Comparison of ENCODE assay signal across 9 mouse cellular contexts in genomic region chr3:88143961-88144486, GRCm38 (mm10). TPM values are rescaled to one million over a fixed set of nuclear protein-coding genes. Genes with fewer than 3 reads are reported as not detected.
A peak's percentile ranks its signal among the peaks of the same experiment; 100 is the strongest.
DNase-seq lines count a peak whose midpoint lies in the region; ATAC-seq and TF ChIP-seq lines count a peak whose summit lies in the region.
"Had no signal": no experiment of that assay in that cellular context is flagged by ENCODE, and none has a peak within 500 bp of the region (broad histone marks: within the 10 kb centered on the region; RNA-seq: fewer than 3 reads in every experiment).

No protein-coding gene starts in this region.

- no peak for ATAC-seq in cerebellum, adult (ENCODE audit: insufficient number of reproducible peaks, low FRiP score, low TSS enrichment)
- ATAC-seq in forebrain, postnatal 0 days, result no peak
- no peak for ATAC-seq in hindbrain, embryonic 15.5 days (ENCODE audit: low FRiP score, low read depth)
- no peak for ATAC-seq in limb, embryonic 14.5 days (ENCODE audit: low FRiP score, low read depth)
- ATAC-seq: Patski had no signal

- H3K9me3 ChIP-seq in forebrain, postnatal 0 days (ENCODE audit: low read length), result no peaks in the 10 kb centered on the region
- H3K9me3 ChIP-seq in hindbrain, embryonic 15.5 days, result no peaks in the 10 kb centered on the region
- H3K9me3 ChIP-seq in limb, embryonic 14.5 days (ENCODE audit: control insufficient read depth, low read length), result no peaks in the 10 kb centered on the region

- H3K4me2 ChIP-seq in forebrain, postnatal 0 days (ENCODE audit: low read depth), result peak overlapping the region; percentile 93
- H3K4me2 ChIP-seq in hindbrain, embryonic 15.5 days, result peak overlapping the region; percentile 91
- H3K4me2 ChIP-seq in limb, embryonic 14.5 days (replicated peaks; ENCODE audit: low read depth, low read length, severe bottlenecking), result peak overlapping the region; percentile 97
- H3K4me2 ChIP-seq in myocyte (ENCODE audit: low read depth), result peak overlapping the region; percentile 100

- TF ChIP-seq CTCF in forebrain, postnatal 0 days (IDR thresholded peaks at IDR 0.05; ENCODE audit: low read depth), result no peak

- peak; percentile 72 for DNase-seq in cerebellum, adult 11 months
- no peak for DNase-seq in forebrain, postnatal 0 days
- peak; percentile 26 for DNase-seq in limb, embryonic 14.5 days (ENCODE audit: low spot score)
- peak; percentile 52 to 70 for DNase-seq in thymus, postnatal 36 days

- peak overlapping the region; percentile 99 for H3K27ac ChIP-seq in brown adipose tissue, adult 24 weeks (replicated peaks; ENCODE audit: low read depth, low read length)
- H3K27ac ChIP-seq in forebrain, postnatal 0 days (ENCODE audit: low read depth, low read length), result peak overlapping the region; percentile 36; the same call in 1 of the 2 replicates
- H3K27ac ChIP-seq in hindbrain, embryonic 15.5 days (replicated peaks), result peak overlapping the region; percentile 99
- no peak overlapping the region for H3K27ac ChIP-seq in limb, embryonic 14.5 days (replicated peaks; ENCODE audit: low read depth, low read length)

- H3ac ChIP-seq in myocyte (ENCODE audit: control insufficient read depth, insufficient read length), result peak overlapping the region; percentile 88

- WGBS in forebrain, postnatal 0 days, result 11% methylated on average over 5 of the region's 5 CpGs
- 21% methylated on average over 5 of the region's 5 CpGs for WGBS in hindbrain, embryonic 15.5 days
- WGBS in limb, embryonic 14.5 days, result 28% methylated on average over 5 of the region's 5 CpGs

- no peak for TF ChIP-seq POLR2A in limb, embryonic 14.5 days (IDR thresholded peaks at IDR 0.05; ENCODE audit: borderline replicate concordance, extremely low read depth, insufficient read depth, insufficient read length)
- peak; percentile 47 for TF ChIP-seq POLR2A in myocyte (IDR thresholded peaks at IDR 0.05; ENCODE audit: insufficient read length, low read depth)

- peak overlapping the region; percentile 75 for H3K4me3 ChIP-seq in brown adipose tissue, adult 24 weeks (ENCODE audit: insufficient read depth, low read depth, low read length)
- H3K4me3 ChIP-seq in forebrain, postnatal 0 days (ENCODE audit: low read depth, low read length), result peak overlapping the region; percentile 57
- H3K4me3 ChIP-seq in hindbrain, embryonic 15.5 days, result peak overlapping the region; percentile 95
- H3K4me3 ChIP-seq in limb, embryonic 14.5 days (replicated peaks; ENCODE audit: low read length), result peak overlapping the region; percentile 76
- peak overlapping the region; percentile 98 for H3K4me3 ChIP-seq in myocyte

- H3K36me3 ChIP-seq in forebrain, postnatal 0 days (ENCODE audit: insufficient read depth), result peaks cover 4% of the 10 kb centered on the region; the same call in 1 of the 2 replicates
- H3K36me3 ChIP-seq in hindbrain, embryonic 15.5 days, result no peaks in the 10 kb centered on the region
- H3K36me3 ChIP-seq in limb, embryonic 14.5 days (ENCODE audit: control insufficient read depth, insufficient read depth, low read length), result peaks cover 5% of the 10 kb centered on the region
- no peaks in the 10 kb centered on the region for H3K36me3 ChIP-seq in myocyte (ENCODE audit: control insufficient read depth, insufficient read depth)

- H3K4me1 ChIP-seq in brown adipose tissue, adult 24 weeks (ENCODE audit: control insufficient read depth, insufficient read depth, insufficient read length, low read length), result peaks cover 56% of the 10 kb centered on the region
- peaks cover 34% of the 10 kb centered on the region for H3K4me1 ChIP-seq in forebrain, postnatal 0 days (ENCODE audit: insufficient read depth)
- peaks cover 76% of the 10 kb centered on the region for H3K4me1 ChIP-seq in hindbrain, embryonic 15.5 days (replicated peaks)
- peaks cover 77% of the 10 kb centered on the region for H3K4me1 ChIP-seq in limb, embryonic 14.5 days (ENCODE audit: control insufficient read depth, insufficient read depth, low read length)

- H3K27me3 ChIP-seq in forebrain, postnatal 0 days (ENCODE audit: insufficient read depth, low read length), result no peaks in the 10 kb centered on the region
- H3K27me3 ChIP-seq in hindbrain, embryonic 15.5 days, result 0 out of 2 replicates have a peak, but pooled peaks cover 8% of the 10 kb centered on the region
- H3K27me3 ChIP-seq in limb, embryonic 14.5 days (ENCODE audit: control insufficient read depth, insufficient read depth, low read length), result no peaks in the 10 kb centered on the region
- no peaks in the 10 kb centered on the region for H3K27me3 ChIP-seq in myocyte (ENCODE audit: control insufficient read depth, insufficient read depth, insufficient read length)
- H3K27me3 ChIP-seq: Patski had no signal

- H3K9ac ChIP-seq in forebrain, postnatal 0 days, result peak overlapping the region; percentile 72
- peak overlapping the region; percentile 90 for H3K9ac ChIP-seq in hindbrain, embryonic 15.5 days
- peak overlapping the region; percentile 40 for H3K9ac ChIP-seq in limb, embryonic 14.5 days (ENCODE audit: low read depth, low read length, severe bottlenecking)

- H3K79me2 ChIP-seq in myocyte (ENCODE audit: control insufficient read depth, insufficient read depth), result peaks cover 63% of the 10 kb centered on the region

TF ChIP-seq in myocyte, 11 proteins besides CTCF, POLR2A, EP300 and RAD21:
- TF ChIP-seq MAX (IDR thresholded peaks at IDR 0.05; ENCODE audit: low read depth), result no peak
- TF ChIP-seq MYOG (IDR thresholded peaks at IDR 0.05; ENCODE audit: control insufficient read depth in 1 of 3, insufficient read depth in 1 of 3, insufficient read length in 2 of 3, low read depth in 2 of 3), result peak in 1 of 3 experiments; percentile 74
- no peak for TF ChIP-seq SRF (IDR thresholded peaks at IDR 0.05; ENCODE audit: control insufficient read depth, insufficient read length, low read depth)
- TF ChIP-seq USF1 (IDR thresholded peaks at IDR 0.05; ENCODE audit: low read depth), result no peak
- TF ChIP-seq MYOD1 (IDR thresholded peaks at IDR 0.05; ENCODE audit: control insufficient read depth in 1 of 3, insufficient read length in 2 of 3, low read depth in 2 of 3), result peak in 2 of 3 experiments; percentile 42 to 88
- no peak for TF ChIP-seq E2F4 (IDR thresholded peaks at IDR 0.05; ENCODE audit: insufficient read depth)

RNA-seq across cellular contexts. Expression of gene Mef2d, which starts 1.9 kb away (rescaled TPM):
- polyA plus RNA-seq in brown adipose tissue, adult 24 weeks (2012; ENCODE audit: insufficient read depth, insufficient read length, missing spikeins), result 34.8 and 50.0 TPM in 2 replicates
- 45.0 and 53.0 TPM in 2 replicates for total RNA-seq in forebrain, postnatal 0 days (2014; rRNA removed)
- polyA plus RNA-seq in forebrain, postnatal 0 days (2015; fragmentation: Nextera tagmentation; extraction: Ambion mirVana), result 30.9 and 34.0 TPM in 2 replicates
- polyA plus RNA-seq in hindbrain, embryonic 15.5 days (2015; fragmentation: Nextera tagmentation; extraction: Ambion mirVana), result 19.2 and 23.9 TPM in 2 replicates
- polyA plus RNA-seq in limb, embryonic 14.5 days (2012; rRNA removed), result 58.7 and 79.0 TPM in 2 replicates
- polyA plus RNA-seq in limb, embryonic 14.5 days (2014; fragmentation: Nextera tagmentation; extraction: Ambion mirVana), result 27.4 and 29.6 TPM in 2 replicates
- polyA plus RNA-seq in myocyte (2012; fragmentation: generic; extraction: Trizol), result 121 TPM

Comparison
In these comparisons a context has a peak if more than half of its experiments do, and no peak if none do; other contexts are left out.
1. H3K9ac ChIP-seq: peak in every context shown above with its lines; median percentile 90 in hindbrain, embryonic 15.5 days; 72 in forebrain, postnatal 0 days; 40 in limb, embryonic 14.5 days.